Mouse (Mus musculus) midbrain, embryonic 13.5 days (tissue): ENCODE data around the gene Ankrd44. TPM values are rescaled to one million over a fixed set of nuclear protein-coding genes. Genes with fewer than 3 reads are reported as not detected.
"Not testable (repeated sequence)": the region's sequence is repeated elsewhere in the genome, so short reads cannot be mapped to it uniquely, and the experiment has no call there.

Experiments
- ATAC-seq: fragments of 200-750 bp; cut with Nextera tagmentation; 2 replicates; pipeline ENCODE4 v1.8.0; 2017; ENCODE audit warnings: mild to moderate bottlenecking, moderate TSS enrichment, moderate library complexity
- H3K27ac ChIP-seq: fragments of 300-500 bp; sonication (generic); 2 replicates; pipeline ENCODE4 v1.5.1; 2015; ENCODE audit warnings: inconsistent platforms, mild to moderate bottlenecking, moderate library complexity
- H3K27me3 ChIP-seq: fragments of 300-500 bp; sonication (generic); 2 replicates; pipeline ENCODE4 v1.6.1; 2015; ENCODE audit warnings: mild to moderate bottlenecking, inconsistent platforms
- H3K36me3 ChIP-seq: fragments of 300-500 bp; sonication (generic); 2 replicates; pipeline ENCODE4 v1.6.1; 2015; ENCODE audit warnings: mild to moderate bottlenecking, inconsistent platforms
- H3K4me1 ChIP-seq: fragments of 300-500 bp; sonication (generic); replicated peaks from 2 replicates; pipeline ENCODE4 v1.6.1; 2015; ENCODE audit warnings: inconsistent platforms
- H3K4me2 ChIP-seq: fragments of 300-500 bp; sonication (generic); replicated peaks from 2 replicates; pipeline ENCODE4 v1.6.1; 2015; ENCODE audit warnings: moderate library complexity, mild to moderate bottlenecking, inconsistent platforms
- H3K4me3 ChIP-seq: fragments of 300-500 bp; sonication (generic); replicated peaks from 2 replicates; pipeline ENCODE4 v1.5.1; 2015; ENCODE audit warnings: mild to moderate bottlenecking, inconsistent platforms
- H3K9ac ChIP-seq: fragments of 300-500 bp; sonication (generic); replicated peaks from 2 replicates; pipeline ENCODE4 v1.6.1; 2015; ENCODE audit warnings: mild to moderate bottlenecking, inconsistent platforms
- H3K9me3 ChIP-seq: fragments of 300-500 bp; sonication (generic); 2 replicates; pipeline ENCODE4 v1.6.1; 2016; ENCODE audit warnings: mild to moderate bottlenecking, inconsistent platforms
- WGBS: fragments of 180-500 bp; shearing (Covaris S2); methylation state at CpG from one replicate; pipeline ENCODE4 v1.1.7; 2015; 5-methylcytosine and 5-hydroxymethylcytosine counted together
- polyA plus RNA-seq: library from polyadenylated mRNA; unstranded; fragments of >200 nt; fragmentation: Nextera tagmentation; extraction: Ambion mirVana; gene quantifications from 2 replicates; pipeline ENCODE4 v1.2.1, GENCODE M21; 2015

Ankrd44 gene
- polyA plus RNA-seq: 19.7 and 22.2 TPM in 2 replicates

DNA sequence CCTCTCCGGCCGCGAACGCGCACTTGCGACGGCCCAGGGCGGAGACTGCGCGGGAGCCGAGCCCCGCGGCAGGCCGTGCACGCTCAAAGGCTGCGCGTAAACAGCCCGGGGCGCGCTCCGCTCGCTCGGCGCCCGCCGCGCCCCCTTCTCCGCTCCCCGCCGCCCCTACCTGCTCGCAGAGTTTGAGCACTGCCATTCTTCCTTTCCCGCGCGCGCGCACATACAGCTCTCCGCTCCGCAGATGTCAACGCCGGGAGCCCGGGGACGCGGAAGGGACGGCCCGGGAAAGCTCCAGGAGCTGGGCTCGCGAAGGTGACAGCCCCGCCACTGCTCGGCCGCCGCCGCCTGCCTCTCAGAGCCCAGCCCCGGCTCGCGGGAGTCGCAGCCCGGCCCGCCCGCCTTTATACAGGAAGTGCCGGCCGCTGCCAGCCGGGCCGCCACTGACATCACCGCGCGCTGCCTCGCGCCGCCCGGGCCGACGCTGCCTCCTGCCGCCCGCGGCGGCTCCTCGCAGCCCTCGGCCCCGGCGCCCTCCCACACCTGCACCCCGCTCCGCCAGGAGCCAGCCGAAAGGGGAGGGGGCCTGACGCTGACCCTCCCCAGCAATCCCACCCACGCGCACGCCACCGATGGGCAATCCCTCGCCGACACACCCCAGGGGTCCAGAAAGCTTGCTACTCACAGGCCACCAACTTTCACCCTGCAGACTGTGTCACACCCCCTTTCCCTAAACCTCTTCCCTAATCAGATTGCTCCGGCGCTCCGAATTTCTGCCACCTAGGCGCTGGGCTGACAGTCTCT is at the start of gene Ankrd44:
Gene Ankrd44, minus strand, starts transcription at position 417 of the 801 bp plus-strand sequence.
- WGBS: under 1% methylated on average over 85 of the region's 94 CpGs
- no peaks in the 10 kb centered on the region for H3K36me3 ChIP-seq

DNA sequence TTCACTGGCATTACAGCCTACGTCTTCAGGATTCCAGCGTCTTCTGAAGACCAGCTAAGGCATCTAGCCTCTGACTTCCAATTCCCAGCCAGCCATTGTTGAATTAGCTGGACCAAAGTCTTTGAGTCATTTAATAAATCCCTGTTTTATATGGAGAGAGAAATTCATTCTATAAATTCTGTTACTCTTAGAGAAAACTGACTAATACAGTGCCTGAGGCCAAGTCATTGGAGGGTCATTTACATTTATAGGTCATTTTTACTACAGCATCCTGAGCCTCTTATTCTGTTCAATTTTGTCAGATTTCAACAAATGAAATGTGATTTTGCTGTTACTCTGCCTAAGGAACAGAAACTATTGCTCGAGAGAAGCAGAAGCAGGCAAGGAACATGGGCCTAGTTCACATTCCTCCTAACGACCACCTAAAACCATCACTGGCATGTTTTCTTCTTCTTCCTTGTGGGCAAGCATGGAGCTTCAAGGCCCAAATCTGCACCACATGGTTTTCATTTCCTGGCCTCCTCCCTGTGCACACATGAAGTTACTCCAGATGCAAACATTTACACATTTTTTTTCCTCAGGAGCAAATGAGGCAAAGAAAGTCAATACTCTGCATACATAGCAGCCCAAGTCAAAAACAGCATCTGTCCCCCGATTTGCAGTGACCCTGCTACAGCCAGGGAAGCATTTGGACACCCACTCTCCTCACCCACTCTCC is 45.7 kb upstream of the Ankrd44 start:
- no peak overlapping the region for H3K4me2 ChIP-seq
- H3K4me1 ChIP-seq: no peaks in the 10 kb centered on the region
- no peak overlapping the region for H3K27ac ChIP-seq
- H3K27me3 ChIP-seq: no peaks in the 10 kb centered on the region
- no peak overlapping the region for H3K9ac ChIP-seq
- ATAC-seq: no peak
- 89% methylated on average over 5 of the region's 5 CpGs for WGBS
- no peaks in the 10 kb centered on the region for H3K9me3 ChIP-seq
- no peaks in the 10 kb centered on the region for H3K36me3 ChIP-seq
- no peak overlapping the region for H3K4me3 ChIP-seq

More for the DNA sequence above, at the start of gene Ankrd44:
- Histone ChIP-seq H3K4me3 (peak within 1 kb of the TSS; percentile 82), H3K4me2 (peak within 1 kb of the TSS; percentile 76), H3K9ac (peak within 1 kb of the TSS; percentile 85), H3K27ac (peak within 1 kb of the TSS; percentile 95), H3K27me3 (0 out of 2 replicates have a peak, but pooled peaks cover 7% of the 10 kb centered on the region), H3K4me1 (peaks cover 40% of the 10 kb centered on the region), H3K9me3 (no peaks in the 10 kb centered on the region)
- peak; percentile 97 for ATAC-seq

DNA sequence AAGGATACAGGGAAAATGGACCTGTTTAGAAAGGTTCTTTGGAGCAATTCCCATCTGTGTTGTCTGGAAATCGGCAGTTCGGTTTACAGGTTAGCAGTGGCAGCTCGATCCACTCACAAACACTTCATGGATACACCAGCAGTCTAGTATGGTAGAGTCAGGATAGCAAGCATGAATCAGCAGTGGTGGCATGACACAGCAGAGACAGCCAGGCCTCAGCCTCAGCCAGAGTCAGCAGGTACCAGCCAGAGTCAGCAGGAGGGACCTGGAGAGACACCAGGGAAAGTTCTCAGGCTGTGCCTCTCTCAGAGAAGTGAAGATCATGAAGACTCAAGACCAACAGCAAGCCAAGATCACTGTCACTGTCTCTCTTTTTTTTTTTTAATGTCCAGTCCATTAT is 40.7 kb upstream of the Ankrd44 start:
- ATAC-seq: no peak
- WGBS: 96% methylated on average over 3 of the region's 3 CpGs

DNA sequence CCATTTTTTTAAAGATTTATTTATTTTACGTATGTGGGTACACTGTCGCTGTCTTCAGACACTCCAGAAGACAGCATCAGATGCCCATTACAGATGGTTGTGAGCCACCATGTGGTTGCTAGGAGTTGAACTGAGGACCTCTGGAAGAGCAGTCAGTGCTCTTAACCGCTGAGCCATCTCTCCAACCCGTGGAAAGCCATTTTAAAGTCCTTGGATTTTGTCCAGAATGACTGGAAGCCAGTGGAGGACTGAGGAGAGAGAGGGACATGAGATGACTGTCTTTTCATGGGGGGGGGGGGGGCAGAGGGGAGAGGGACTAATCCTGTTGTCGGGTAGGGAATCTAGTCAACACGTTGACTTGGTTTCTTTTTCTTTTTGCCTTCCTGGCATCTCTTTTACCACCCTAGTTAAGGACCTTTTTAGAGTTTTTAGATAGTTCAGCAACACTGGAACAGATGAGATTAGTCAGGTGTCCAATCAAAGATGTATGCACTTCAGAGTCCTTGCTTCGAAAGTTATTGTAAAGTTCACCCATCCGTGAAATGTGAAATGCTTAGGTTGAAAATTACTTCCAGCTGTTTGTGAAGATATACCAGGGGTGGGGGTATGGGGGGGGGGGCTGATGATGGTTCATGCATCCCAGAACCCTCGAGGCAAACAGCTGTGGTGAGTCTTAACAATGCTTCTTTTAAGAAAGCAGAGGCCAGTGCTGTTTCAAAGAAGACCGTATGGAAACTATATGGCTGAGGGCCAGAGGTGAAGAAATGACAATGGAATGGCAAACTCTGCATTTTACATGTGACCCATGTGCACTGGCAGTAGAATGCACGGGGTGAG is 39.2 kb upstream of the Ankrd44 start:
- WGBS: 69% methylated on average over 11 of the region's 11 CpGs
- Histone ChIP-seq H3K9ac (no peak overlapping the region), H3K9me3 (no peaks in the 10 kb centered on the region), H3K27ac (no peak overlapping the region), H3K4me1 (no peaks in the 10 kb centered on the region), H3K4me2 (no peak overlapping the region), H3K36me3 (no peaks in the 10 kb centered on the region), H3K4me3 (no peak overlapping the region), H3K27me3 (no peaks in the 10 kb centered on the region)
- no peak for ATAC-seq

More for the DNA sequence above, 40.7 kb upstream of the Ankrd44 start:
- Histone ChIP-seq H3K9me3 (no peaks in the 10 kb centered on the region), H3K9ac (no peak overlapping the region), H3K27me3 (no peaks in the 10 kb centered on the region), H3K4me1 (no peaks in the 10 kb centered on the region), H3K27ac (no peak overlapping the region), H3K36me3 (no peaks in the 10 kb centered on the region), H3K4me2 (no peak overlapping the region), H3K4me3 (no peak overlapping the region)

DNA sequence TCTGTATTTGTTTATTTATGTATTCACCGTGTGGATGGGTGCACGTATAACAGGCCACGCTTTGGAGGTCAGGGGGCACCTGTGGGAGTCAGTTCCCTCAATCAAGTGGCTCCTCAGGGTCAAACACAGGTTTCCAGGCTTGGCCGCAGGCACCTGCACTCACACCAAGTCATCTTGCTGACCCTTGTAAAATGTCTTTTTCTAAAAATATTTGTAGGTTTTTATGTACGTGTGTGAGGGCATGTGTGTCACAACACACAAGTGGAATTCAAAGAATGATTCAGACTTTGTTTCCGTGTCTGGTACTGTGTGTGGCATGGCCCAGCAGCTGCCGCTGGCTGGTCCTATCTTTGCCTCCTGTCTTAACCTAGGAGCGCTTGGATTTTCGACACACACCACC is 35.5 kb upstream of the Ankrd44 start:
- no peaks in the 10 kb centered on the region for H3K36me3 ChIP-seq
- ATAC-seq: no peak
- 94% methylated on average over 9 of the region's 9 CpGs for WGBS

DNA sequence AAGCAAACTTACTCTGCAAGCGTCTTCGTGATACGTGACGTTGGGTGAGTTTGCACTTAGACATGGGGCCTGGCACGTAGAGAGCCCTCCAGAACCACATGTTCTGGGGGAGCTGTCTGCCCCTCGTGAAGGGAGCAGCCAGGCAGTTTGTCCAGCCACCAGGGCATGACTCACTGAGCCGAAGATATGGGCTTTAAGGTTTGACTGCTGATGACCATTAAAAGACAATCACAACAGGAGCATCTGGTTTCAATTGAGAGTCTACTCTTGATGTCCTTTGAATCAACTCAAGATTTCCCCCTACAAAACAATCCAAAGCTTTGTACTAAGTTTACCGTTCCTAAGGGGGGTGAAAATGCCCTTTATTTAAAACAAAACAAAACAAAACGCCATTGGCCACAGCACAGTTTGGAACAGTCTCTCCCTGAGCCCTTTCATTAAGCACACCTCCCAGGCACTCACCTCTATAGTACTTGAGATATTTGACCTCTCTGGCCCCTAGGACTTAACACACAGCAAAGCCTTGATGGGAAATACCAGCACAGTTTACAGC is 34.5 kb upstream of the Ankrd44 start:
- no peak for ATAC-seq
- WGBS: 72% methylated on average over 9 of the region's 9 CpGs
- H3K36me3 ChIP-seq: no peaks in the 10 kb centered on the region

More for the DNA sequence above, 35.5 kb upstream of the Ankrd44 start:
- Histone ChIP-seq H3K9me3 (no peaks in the 10 kb centered on the region), H3K27ac (no peak overlapping the region), H3K4me3 (no peak overlapping the region), H3K9ac (no peak overlapping the region), H3K4me1 (no peaks in the 10 kb centered on the region), H3K27me3 (no peaks in the 10 kb centered on the region), H3K4me2 (no peak overlapping the region)

DNA sequence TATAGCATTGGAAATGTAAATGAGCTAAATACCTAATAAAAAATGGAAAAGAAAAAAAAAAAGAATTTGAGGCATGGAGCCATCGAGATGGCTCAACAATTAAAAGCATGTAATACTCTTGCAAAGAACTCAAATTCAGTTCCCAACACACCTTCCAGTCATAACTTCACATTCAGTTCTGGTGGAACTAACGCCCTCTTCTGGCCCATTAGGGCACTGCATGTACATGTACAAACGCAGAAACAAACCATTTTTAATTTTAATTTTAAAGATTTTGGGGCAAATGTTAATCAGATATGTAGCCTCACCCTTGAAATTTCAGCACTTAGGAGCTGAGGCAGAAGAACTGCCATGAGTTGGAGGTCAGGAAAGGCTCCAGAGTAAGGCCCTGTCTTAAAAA is 32.3 kb upstream of the Ankrd44 start:
- H3K4me3 ChIP-seq: no peak overlapping the region
- WGBS: 74% methylated on average over 3 of the region's 3 CpGs
- H3K27me3 ChIP-seq: no peaks in the 10 kb centered on the region
- ATAC-seq: no peak
- no peak overlapping the region for H3K27ac ChIP-seq
- no peak overlapping the region for H3K4me2 ChIP-seq
- no peak overlapping the region for H3K9ac ChIP-seq
- H3K36me3 ChIP-seq: no peaks in the 10 kb centered on the region
- no peaks in the 10 kb centered on the region for H3K9me3 ChIP-seq
- no peaks in the 10 kb centered on the region for H3K4me1 ChIP-seq

More for the DNA sequence above, 34.5 kb upstream of the Ankrd44 start:
- Histone ChIP-seq H3K9me3 (no peaks in the 10 kb centered on the region), H3K4me2 (no peak overlapping the region), H3K27ac (no peak overlapping the region), H3K4me3 (no peak overlapping the region), H3K9ac (no peak overlapping the region), H3K27me3 (no peaks in the 10 kb centered on the region), H3K4me1 (no peaks in the 10 kb centered on the region)

DNA sequence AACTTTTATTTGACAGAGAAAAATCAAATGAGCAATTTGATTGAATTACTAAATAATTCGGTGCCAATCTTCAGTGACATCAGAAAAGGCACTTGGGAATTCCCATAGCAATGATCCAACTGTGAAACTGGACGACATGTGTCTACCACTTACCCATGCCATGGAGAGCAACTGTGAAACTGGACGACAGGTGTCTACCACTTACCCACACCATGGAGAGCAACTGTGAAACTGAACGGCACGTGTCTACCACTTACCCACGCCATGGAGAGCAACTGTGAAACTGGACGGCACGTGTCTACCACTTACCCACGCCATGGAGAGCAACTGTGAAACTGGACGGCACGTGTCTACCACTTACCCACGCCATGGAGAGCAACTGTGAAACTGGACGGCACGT is 30.8 kb upstream of the Ankrd44 start:
- WGBS: 95% methylated on average over 14 of the region's 14 CpGs
- not testable (repeated sequence) for H3K27ac ChIP-seq, ATAC-seq, H3K9me3 ChIP-seq, H3K4me1 ChIP-seq, H3K36me3 ChIP-seq, H3K4me3 ChIP-seq, H3K4me2 ChIP-seq, H3K27me3 ChIP-seq, H3K9ac ChIP-seq

DNA sequence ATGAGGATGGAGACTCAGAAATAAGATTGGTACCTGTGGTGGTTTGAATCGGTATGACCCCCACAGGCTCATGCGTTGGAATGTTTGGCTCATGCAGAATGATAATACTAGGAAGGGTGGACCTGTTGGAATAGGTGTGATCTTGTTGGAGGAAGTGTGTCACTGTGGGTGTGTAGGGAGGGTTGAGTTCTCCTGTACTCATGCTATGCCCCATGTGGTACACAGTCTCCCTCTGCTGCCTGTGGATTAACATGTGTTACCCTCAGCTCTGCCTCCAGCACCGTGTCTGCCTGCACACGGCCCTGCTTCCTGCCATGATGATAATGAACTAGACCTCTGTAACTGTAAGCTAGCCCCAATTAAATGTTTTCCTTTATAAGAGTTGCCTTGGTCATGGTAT is 28.7 kb upstream of the Ankrd44 start:
- Histone ChIP-seq H3K4me1 (no peaks in the 10 kb centered on the region), H3K4me2 (no peak overlapping the region), H3K27me3 (no peaks in the 10 kb centered on the region), H3K27ac (no peak overlapping the region), H3K9ac (no peak overlapping the region), H3K4me3 (no peak overlapping the region), H3K36me3 (no peaks in the 10 kb centered on the region), H3K9me3 (no peaks in the 10 kb centered on the region)
- ATAC-seq: no peak
- WGBS: 88% methylated on average over 4 of the region's 4 CpGs

DNA sequence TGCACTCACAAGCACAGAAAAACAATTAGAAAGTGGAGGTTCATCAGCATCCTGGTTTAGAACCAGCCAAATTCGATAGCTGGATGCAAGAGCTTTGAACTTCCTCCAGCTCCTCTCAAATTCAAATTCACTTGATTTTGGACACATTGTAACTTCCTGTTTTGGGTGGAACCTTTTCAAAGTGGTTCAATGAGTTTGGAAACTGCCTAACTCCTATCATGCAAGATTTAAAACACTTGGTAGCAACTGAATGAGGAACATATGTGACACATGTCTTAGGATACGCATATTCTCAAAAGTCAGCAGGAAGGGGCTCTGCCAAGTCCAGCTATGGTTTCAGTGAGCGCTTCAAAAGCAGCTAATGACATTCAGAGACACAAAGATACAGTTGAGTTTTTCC is 18.5 kb upstream of the Ankrd44 start:
- no peaks in the 10 kb centered on the region for H3K36me3 ChIP-seq
- no peaks in the 10 kb centered on the region for H3K4me1 ChIP-seq
- no peak overlapping the region for H3K4me3 ChIP-seq
- ATAC-seq: no peak
- H3K27ac ChIP-seq: no peak overlapping the region
- no peaks in the 10 kb centered on the region for H3K27me3 ChIP-seq
- H3K4me2 ChIP-seq: no peak overlapping the region
- H3K9ac ChIP-seq: no peak overlapping the region
- no peaks in the 10 kb centered on the region for H3K9me3 ChIP-seq
- WGBS: 86% methylated on average over 3 of the region's 3 CpGs

DNA sequence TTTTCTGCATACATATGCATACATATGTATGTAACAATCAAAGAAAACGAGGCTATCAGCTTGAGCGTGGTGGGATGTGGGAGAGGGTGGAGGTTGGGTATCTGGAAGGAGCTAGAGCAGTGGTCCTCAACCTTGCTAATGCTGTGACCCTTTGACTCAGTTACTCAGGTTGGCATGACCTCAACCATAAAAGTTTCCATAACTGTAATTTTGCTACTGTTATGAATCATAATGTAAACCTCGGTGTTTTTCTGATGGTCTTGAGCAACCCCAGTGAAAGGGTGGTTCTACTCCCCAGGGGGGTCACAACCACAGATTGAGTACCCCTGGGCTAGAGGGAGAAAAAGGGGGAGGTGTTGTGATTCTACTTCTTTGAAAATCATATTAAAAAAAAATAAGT is 9.3 kb upstream of the Ankrd44 start:
- WGBS: 89% methylated on average over 3 of the region's 3 CpGs
- no peak overlapping the region for H3K4me3 ChIP-seq
- no peak for ATAC-seq
- no peaks in the 10 kb centered on the region for H3K36me3 ChIP-seq
- no peaks in the 10 kb centered on the region for H3K9me3 ChIP-seq
- H3K4me1 ChIP-seq: no peaks in the 10 kb centered on the region
- no peak overlapping the region for H3K4me2 ChIP-seq
- H3K27me3 ChIP-seq: no peaks in the 10 kb centered on the region
- H3K9ac ChIP-seq: no peak overlapping the region
- no peak overlapping the region for H3K27ac ChIP-seq
